Mouse (Mus musculus): ENCODE measurements at regions not wholly inside any gene's neighbourhood (a gene's known extent, or its start where the extent isn't known, plus 50 kb on each side); places are given as distances from the start of the nearest gene placed in this dataset.

DNA sequence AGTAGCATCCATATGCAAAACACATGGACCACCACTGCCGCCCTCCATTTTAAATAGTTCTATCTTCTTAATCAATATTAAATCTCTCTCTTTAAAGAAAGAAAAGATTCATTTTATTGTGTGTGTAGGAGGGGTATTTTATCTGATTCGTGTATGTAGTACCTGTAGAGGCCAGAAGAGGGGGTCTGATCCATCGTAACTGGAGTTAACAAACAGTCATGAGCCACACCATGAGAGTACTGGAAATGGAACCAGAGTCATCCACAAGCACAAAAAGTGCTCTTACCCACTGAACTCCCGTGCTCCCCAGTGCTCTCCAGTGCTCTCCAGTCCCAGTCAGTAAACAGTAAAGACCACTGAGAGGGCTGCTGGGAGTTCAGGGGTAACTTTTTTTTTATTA lies 374.4 kb downstream of the Nuf2 start:
- no peak for DNase-seq (ENCODE audit: low spot score in 2 of 2)

DNA sequence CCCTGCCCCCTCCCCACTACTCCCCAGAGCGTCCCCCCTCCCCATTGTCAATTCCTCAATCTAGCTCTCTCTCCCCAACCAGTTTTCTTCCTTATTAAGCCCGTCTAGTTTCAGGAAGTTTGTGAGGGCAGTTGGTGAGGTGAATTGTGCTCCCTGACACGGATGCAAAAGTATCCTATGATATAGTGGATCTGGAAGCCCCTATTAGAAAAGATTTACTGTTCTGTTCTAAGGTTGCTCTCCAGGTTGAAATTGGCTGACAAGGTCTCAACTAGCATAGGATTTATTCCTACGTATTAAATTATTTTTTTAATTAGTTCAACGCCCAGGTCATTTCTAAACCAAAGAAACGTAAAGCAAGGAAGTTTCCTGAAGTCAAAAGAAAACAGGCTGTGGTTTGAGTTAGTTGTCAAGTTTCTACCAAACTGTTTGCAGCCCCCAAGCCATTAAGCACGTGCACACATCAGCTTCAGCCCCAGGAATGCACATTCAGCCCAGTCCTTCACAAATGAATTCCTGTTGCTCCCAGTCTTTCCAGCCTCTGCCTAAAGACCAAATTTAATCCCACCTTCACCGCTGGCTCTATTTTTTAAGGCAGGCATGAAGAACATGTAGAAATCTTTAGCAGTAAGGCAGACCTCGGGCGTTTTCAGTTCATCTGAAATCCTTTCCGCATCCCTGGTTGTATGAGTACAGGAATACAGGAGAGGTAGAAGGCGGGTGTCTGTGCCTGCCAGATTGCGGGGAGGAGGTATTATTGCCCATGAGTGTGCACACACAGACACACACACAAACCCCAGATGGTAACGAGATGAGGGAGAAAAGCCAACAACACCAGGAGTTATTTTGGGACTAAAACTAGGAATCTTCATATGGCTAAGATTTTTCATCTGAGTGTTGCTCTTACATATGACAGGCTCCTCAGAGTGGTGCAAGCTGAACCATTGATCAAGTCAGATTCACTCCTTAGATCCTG lies 375.5 kb downstream of the Nuf2 start:
- DNase-seq (ENCODE audit: low spot score in 2 of 2): no peak

DNA sequence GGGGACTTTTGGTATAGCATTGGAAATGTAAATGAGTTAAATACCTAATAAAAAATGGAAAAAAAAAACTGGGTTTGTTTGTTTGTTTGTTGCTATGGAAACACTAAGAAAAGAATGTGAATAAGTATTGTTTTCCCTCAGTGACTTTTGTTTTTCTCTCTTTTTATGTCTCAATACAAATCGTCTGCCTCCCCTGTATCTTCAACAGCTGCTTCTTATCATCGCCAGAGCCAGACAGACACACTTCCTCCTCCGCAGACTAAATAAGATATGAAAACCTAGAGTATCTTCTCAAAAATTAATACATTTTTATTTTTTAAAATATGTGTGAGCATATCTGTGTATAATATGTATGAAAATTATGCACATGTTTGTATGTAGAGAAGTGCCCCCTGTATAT lies 389.0 kb downstream of the Nuf2 start:
- DNase-seq (ENCODE audit: low spot score in 2 of 2): no peak

DNA sequence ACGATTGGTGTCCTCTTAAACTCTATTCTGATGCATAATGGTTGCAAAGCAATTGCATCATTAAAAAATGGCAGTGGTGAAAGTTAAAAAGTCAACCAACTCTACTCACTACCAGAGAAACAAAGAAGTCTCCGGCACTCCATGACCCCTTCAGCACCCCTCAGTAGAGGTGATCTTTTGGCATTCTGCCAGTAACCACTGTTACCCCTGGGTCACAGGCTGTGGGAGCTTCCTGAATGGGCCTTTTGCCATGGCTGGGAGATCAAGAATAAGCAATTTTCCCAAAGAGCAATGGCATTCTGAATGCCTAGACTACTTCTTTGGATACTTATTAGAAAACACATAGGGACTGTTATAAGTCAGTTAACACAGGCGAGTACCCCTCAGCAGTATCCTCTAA lies 391.2 kb downstream of the Nuf2 start:
- DNase-seq (ENCODE audit: low spot score in 2 of 2): no peak

DNA sequence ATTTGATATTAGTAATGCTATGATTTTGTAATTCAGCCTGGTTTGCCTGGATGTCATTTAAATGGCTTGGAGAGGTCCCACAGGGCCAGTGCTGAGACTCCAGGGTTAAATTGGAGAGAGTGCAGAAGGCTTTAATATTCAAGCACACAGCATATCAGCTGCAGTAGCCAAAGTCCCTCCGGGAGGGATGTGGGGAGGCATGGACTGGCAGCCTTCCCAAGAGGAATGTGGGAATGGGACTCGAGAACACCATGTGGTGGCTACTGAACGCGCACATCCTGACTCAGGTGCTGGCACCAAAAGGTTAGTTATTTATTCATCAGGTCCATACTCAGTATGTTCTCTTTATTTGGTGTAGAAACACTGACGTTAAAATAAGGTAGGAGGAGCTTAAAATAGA lies 391.8 kb downstream of the Nuf2 start:
- DNase-seq (ENCODE audit: low spot score in 2 of 2): no peak

DNA sequence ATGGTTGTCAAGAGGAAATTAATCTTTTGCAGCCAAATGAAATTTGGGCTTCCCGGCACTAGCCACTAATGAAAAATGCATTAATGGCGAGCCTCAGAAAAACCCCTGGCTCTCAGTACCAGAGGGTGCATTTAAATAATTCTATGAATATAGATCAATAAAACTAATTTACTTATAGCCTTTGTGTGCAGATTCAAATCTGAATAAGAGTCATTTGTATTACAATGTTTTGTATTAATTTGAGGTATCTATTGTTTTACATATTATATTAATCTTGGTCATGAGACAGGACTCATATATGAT lies 392.1 kb downstream of the Nuf2 start:
- DNase-seq (ENCODE audit: low spot score in 2 of 2): no peak

DNA sequence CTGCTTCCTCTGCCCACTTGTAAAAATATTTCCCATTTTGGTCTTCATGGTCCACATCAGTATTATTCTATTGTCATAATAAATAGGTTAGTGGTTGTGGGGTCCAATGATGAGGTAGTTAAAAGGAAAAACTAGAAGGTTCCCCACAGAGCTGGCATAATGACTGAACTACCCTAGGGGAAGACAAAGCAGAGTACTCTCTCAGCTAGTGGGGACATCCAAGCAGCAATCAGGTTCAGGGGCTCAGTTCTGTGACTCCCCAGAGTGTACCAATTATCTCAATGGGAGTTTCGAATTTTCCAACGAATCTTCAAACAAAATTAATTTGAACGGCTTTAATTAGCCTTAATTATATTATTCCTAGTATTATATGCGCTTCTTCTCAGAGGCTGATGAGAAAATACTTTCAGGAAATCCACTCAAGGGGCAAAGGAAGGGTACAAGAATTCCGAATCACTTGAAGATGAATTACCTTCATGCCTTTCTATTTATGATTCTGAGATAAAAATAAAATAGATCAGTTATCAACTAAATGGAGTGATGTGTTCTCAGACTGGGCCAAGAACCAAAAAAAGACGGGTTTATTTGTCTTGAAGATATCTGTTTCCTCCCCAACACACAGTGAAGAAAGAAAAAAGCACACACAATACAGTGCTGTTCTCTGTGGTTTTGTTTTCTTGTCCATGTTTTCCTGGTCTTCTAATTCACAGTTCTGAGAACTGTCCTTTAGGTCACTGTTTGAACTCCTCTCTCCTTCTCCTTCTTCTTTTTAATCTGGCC lies 392.7 kb downstream of the Nuf2 start:
- DNase-seq (ENCODE audit: low spot score in 2 of 2): no peak

DNA sequence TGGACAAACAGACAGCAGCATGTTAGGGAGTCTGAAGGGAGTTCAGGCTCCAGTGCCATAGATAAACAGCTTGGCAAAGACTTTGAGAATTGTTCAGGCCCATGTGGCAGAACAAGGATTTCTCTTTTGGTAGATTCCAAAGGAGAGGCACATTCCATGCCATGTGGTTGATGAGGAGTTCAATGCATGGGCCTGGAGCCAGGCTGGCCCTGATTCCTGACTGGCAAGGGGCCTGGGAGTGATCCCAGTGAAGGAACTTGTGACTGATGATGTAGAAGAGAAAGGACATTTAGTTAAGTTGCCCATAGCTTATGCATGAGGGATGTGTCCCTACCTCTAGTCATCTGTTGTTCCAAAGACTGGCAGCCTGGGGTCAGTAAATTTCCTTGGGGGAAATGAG lies 395.7 kb downstream of the Nuf2 start:
- no peak for DNase-seq (ENCODE audit: low spot score in 2 of 2)

DNA sequence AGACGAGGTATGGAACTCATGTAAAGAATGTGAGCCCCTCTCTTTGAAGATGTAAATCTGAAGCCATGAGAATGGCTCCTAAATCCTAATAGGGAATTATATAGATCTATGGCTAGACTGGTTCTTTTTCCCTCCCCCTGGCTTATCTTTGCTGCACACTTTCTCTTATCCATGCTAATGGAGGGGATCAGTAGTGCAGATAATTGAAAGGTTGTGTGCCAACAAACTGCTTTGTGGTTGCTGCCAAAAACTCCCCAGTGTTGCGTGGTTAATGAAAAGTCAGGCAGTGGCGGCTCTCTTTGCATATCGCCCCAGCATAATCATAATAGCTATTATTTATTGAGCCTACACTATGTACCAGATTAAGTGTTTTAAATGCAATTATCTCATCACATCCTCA lies 427.6 kb downstream of the Nuf2 start:
- no peak for DNase-seq (ENCODE audit: low spot score in 2 of 2)

DNA sequence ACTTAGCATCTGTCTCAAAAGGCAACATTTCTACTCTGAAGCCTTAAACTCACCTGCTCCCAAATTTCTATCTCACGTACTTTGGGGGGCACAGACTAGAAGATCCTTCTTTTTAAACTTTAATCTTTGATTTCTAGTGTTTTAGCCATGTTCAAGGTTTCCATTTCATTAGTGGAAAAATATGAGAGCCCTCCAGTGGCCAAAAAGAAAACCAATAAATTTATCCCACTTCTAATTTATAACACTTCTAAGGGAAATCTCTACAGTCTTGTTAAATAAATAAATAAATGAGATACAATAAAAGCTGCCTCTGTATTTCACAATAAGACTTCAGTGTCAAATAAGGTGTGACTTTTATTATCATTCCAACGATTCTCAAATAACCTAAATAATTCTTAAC lies 428.2 kb downstream of the Nuf2 start:
- DNase-seq (ENCODE audit: low spot score in 2 of 2): no peak

DNA sequence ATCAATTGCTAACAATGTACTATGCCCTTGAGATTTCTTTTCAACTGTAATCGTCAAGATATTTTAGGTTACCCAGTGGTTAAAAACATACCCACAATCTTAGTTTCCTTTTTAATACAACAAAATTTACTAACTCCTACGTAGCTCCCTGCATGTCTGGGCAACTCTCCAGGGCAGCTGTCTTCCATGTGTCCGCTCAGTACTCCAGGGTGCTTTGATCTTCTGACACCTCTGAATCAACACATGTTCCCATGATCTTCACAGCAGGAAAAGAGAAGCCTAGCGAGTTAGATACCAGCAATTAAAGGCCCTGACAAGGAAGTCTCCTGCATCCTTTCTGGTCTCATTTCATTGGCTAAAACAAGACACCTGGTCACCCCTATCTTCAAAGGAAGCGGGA lies 432.0 kb downstream of the Nuf2 start:
- DNase-seq (ENCODE audit: low spot score in 2 of 2): peak in 1 of 2 experiments; percentile 1

DNA sequence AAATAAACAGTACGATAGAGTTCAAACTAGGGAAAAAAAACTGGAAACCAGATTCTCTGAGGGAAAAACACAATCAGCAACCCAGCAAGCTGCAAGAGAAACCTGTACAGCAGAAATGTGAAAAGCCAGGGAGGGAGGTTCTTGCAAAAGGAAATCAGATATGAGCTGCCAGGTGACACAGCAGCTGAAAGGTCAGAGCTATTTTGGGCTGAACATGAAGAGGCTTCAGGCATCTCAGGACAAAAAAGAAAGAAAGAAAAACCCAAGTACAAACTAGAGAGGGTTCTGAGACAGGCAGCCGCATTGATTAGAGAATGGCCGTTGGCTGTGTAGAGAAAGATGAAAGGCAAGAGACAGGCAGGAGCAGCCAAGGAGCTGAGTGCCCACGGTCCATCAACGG lies 434.5 kb downstream of the Nuf2 start:
- DNase-seq (ENCODE audit: low spot score in 2 of 2): no peak

DNA sequence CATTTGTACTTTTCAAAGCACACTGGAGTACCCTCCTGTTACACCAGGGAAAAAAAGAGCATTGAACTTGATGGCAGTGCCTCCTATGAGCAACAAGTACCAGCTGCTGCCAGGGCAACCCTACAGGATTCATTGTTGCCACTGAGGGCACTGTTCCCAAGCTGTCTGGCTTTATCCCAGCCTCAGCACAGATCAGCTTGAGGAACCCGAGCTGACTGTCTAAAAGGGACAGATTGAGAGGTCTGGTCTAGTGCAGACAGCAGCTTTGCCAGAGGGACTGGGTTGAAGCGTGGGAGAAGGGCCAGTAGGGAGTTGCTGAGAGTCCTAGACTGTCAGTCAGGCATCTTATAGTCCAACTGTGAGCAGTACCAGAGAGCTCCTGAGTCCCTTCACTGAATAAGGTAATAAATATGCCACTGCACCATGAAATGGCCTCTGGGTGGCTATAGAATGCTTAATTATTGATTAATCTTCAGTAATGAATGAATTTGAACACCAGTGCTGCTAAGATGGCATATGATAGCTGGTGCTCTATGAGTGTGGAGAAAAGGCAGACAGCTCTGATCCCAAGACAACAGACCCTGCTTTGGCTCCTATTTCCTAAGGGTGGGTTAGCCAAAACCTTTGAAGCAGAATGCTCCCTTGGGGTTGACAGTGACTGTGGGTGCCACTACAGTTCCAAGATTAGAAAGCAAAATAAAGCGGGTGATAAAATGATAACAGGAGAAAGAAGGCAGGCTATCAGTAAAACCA lies 437.5 kb downstream of the Nuf2 start:
- DNase-seq (ENCODE audit: low spot score in 2 of 2): no peak

DNA sequence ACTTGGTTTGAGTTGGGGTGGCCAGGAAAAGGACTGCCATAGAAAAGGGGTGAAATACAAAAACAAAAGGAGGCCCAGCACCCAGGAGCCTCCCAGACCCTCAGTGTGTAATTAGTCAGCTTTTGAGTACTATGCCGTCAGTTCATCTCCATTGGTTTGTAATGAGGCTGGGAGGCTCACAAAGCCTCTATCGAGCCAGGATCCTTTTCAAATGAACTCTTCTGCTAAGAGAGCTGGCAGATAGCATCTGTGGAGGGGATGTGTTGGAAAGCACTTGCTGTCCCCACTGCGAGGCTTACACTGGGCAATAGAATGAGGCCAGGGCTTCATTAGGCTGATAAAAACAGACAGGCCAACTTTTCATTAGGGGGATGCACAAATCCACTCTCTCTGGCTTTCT lies 445.2 kb downstream of the Nuf2 start:
- DNase-seq (ENCODE audit: low spot score in 2 of 2): no peak

DNA sequence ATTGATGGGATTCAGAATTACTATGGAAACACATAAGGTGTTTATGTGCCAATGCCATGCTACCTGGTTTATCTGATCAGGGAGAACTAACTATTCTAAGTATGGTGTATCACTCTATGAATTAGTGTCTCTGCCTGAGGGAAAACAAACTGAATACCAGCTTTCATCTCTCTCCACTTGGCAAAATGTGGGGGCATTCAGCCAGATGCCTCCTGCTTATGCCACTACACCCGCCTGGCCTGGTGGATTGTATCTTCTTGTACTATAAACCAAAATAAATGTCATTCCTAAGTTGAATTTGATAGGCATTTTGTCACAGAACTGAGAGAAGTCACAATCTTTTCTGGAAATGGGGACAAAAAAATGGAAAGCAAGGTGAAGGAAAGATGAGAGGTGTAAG lies 450.6 kb downstream of the Nuf2 start:
- no peak for DNase-seq (ENCODE audit: low spot score in 2 of 2)

DNA sequence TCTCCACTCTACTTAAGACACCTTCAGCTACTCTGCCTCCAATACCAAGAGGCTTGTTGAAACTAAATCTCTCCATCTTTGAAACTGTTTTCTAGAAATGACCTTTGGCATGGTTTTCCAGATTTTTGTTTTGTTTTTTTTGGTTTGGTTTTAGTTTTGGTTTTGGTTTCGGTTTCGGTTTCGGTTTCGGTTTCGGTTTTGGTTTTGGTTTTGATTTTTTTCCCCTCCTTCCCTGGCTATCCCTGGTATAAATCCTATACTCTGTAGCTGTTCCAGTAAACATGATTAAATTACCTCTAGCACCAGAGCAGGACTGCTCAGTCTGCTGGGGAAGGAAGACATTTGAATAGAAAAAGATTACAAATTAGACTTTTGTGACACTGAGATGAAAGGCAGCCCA lies 454.0 kb downstream of the Nuf2 start:
- DNase-seq (ENCODE audit: low spot score in 2 of 2): no peak

DNA sequence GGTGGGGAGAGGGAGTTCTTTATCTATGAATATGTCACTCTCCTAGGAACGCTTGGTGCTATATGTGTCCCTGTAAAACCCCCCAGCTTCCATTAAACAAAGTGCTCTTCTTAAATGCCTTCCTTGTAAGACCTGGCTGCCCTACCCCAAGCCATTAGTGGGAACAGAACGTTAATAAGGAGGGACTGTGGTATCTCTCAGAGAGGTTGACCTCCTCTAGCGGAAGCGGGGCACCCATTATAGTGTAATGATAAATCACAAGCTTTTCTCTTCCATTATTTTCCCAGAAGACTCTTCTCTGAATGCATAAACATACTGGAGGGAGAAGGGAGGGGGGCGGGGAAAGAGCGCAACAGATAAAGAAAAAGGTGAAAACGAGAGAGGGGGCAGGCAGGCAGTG lies 455.3 kb downstream of the Nuf2 start:
- DNase-seq (ENCODE audit: low spot score in 2 of 2): no peak

DNA sequence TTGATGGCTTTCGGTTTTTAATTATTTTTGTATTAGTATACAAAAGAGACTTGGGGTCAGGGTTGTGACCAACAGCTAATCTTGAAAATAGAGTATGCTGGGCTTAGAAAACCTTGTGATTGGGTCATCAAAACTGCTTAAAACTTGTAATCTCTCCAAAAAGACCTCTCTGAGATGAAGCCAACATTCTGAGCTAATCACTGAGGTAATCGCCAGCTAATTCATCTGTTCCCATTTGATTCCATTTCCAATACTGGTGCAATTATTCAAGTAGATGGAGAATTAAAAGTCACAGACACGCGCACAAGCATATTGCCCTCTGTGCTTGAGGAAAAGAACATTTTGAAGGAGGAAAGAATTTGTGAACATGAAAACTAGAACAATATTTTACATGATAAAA lies 459.9 kb downstream of the Nuf2 start:
- DNase-seq (ENCODE audit: low spot score in 2 of 2): no peak

DNA sequence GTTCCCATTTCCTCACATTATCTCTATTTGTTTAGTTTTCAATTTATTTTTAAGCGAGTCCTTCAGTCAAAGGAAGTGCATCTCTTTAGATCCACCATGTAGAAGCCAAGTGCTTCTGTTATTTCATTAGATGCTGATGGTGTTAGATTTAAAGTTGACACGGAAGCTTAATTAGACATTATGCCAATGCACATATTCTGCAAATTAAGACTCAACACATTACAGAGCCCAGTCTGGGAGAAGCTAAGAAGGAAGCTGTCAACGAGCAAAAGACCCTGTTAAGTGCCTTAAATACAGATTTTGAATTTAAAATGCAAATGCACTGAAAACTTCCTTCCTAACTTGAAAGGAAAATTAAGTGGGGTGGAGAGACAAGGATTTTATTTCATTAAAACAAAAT lies 461.6 kb downstream of the Nuf2 start:
- no peak for DNase-seq (ENCODE audit: low spot score in 2 of 2)

DNA sequence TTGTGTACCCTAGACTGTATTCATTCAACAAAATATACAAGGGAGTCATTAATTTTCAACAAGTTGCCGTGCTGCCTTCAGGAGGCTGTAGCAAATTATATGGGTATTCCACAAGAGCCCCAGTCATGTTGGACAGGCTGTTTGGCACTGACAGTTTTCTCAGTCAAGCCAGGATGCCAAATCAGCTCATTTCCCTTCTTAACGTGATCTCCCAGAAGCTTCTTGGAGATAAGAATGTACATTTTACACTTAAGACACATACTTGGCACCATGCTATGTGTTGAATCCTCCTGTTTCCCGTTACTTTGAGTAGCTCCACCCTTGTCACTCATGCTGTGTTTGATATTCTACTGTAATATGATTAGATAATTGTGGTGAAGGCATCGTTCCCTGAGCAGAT lies 464.5 kb downstream of the Nuf2 start:
- DNase-seq (ENCODE audit: low spot score in 2 of 2): no peak

DNA sequence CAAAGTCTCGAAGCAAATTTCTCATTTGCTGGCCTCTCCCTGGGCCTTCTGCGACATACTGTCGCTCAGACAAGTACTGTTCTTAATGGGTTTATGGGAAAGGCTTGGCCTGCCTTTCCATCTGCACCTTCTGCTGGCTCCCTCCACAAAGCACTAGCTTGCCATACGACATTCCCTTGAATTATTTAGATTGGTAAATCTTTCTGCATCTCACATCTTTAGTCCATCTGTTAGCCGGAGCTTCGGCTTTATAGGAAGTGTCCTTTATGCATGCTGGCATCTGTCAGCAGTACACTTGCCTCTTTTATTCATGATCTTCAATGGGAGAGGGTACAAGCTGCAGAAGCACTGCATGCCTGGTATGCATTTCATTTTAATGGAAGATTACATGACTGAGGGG lies 470.6 kb downstream of the Nuf2 start:
- DNase-seq (ENCODE audit: low spot score in 2 of 2): no peak

DNA sequence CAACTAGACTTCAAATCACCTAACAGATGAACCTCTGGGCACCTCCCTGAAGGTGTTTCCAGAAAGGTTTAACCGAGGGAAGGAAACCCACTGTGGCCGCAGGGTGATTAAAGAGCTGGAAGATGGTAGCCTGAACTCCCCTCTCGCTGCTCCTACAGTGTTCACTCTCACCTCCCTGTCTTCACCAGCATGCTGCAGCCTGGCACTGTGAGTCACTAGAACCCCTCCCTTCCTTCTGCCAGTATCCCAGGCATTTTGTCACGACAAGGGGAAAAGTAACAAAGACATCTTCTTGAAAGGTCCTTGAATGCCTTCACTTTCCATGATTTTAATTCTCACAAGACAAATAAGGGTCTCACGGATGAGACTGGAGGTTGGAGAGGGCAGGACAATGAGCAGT lies 471.1 kb downstream of the Nuf2 start:
- DNase-seq (ENCODE audit: low spot score in 2 of 2): no peak

DNA sequence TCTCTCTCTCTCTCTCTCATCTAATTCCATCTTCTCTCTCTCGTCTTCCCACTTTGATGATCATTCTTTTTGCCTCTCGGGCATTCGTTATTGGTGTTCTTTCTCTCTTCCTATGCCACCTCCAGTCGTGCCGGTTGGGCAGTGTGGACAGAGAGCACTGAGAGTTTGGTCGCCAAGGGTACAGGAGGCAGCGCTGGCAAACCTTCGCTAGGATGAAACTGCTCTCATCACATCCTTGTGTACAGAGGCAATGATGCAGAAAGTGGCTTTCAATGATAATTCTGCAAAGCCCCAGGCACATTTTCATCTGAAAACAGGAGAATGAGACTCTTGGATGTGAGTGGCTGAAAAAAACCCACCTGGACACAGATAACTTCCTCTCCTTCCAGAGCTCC lies 479.4 kb downstream of the Nuf2 start:
- no peak for DNase-seq (ENCODE audit: low spot score in 2 of 2)
